Mouse (Mus musculus) cortical plate, adult 2 months (tissue): ENCODE measurements around the gene Mb.

Experiments
- CTCF ChIP-seq: fragments of 200-500 bp; IDR thresholded peaks from 2 replicates; pipeline ENCODE4 v1.5.1; 2011; ENCODE audit warnings: mild to moderate bottlenecking, control low read depth, low read length; ENCODE audit not compliant: insufficient read depth; ENCODE audit errors: extremely low read depth
- POLR2A ChIP-seq: fragments of 200-500 bp; IDR thresholded peaks from 2 replicates; pipeline ENCODE4 v1.6.1; 2011; ENCODE audit warnings: mild to moderate bottlenecking, low read length, control low read depth; ENCODE audit not compliant: insufficient read depth; ENCODE audit errors: extremely low read depth

GRCm38 (mm10) chr15:77069019-77069418 is 18.5 kb upstream of the Mb start:
- TF ChIP-seq CTCF (no peak), POLR2A (no peak)
